Mouse (Mus musculus) CH12.LX (cell line): Measurements from ENCODE around the gene BC053393. TPM values are rescaled to one million over a fixed set of nuclear protein-coding genes. Genes with fewer than 3 reads are reported as not detected.
A peak's percentile ranks its signal among the peaks of the same experiment; 100 is the strongest.

Source experiments
- DNase-seq: peaks from one replicate; pipeline ENCODE4 v3.0.0-alpha.2; 2013; ENCODE audit errors: extremely low read depth
- H3K27ac ChIP-seq: 2 replicates; pipeline ENCODE4 v1.5.1; 2012; ENCODE audit warnings: low read depth, mild to moderate bottlenecking, control low read depth, moderate library complexity; ENCODE audit not compliant: insufficient read depth
- H3K27me3 ChIP-seq: replicated peaks from 2 replicates; pipeline ENCODE3; 2012; ENCODE audit warnings: inconsistent platforms
- H3K36me3 ChIP-seq, 2 experiments: replicated peaks in 1 of 2; 2 replicates each; pipeline versions ENCODE3 to v1.6.1; 2012; ENCODE audit warnings: inconsistent platforms in 1 of 2, low read length in 1 of 2, mild to moderate bottlenecking in 1 of 2, mixed read lengths in 1 of 2, moderate library complexity in 1 of 2; ENCODE audit not compliant: control insufficient read depth in 1 of 2, insufficient read depth in 1 of 2
- H3K4me1 ChIP-seq, 2 experiments: 2 replicates each; pipeline ENCODE4 v1.6.1; 2012; ENCODE audit warnings: inconsistent platforms in 1 of 2, moderate library complexity in 1 of 2; ENCODE audit not compliant: insufficient read depth in 2 of 2, control insufficient read depth in 1 of 2
- H3K4me2 ChIP-seq: 2 replicates; pipeline ENCODE4 v1.6.1; 2012; ENCODE audit warnings: low read depth, mild to moderate bottlenecking, control low read depth; ENCODE audit not compliant: poor library complexity, insufficient read depth, severe bottlenecking
- H3K4me3 ChIP-seq, 3 experiments: fragments of 150-350 bp in 1 of 3; sonication (generic) in 1 of 3; replicated peaks in 1 of 3; 2 replicates each; pipeline versions ENCODE3 to v1.5.1; 2011 to 2012; ENCODE audit warnings: low read depth in 2 of 3, low read length in 2 of 3, mild to moderate bottlenecking in 2 of 3, moderate library complexity in 2 of 3, control low read depth in 1 of 3, improper control_type of control experiment in 1 of 3, inconsistent platforms in 1 of 3, mixed read lengths in 1 of 3; ENCODE audit not compliant: poor library complexity in 1 of 3
- H3K79me2 ChIP-seq: replicated peaks from 2 replicates; pipeline ENCODE4 v1.6.1; 2012; ENCODE audit warnings: mild to moderate bottlenecking, moderate library complexity; ENCODE audit not compliant: control insufficient read depth, poor library complexity, insufficient read depth, severe bottlenecking; ENCODE audit errors: extremely low read depth
- H3K9ac ChIP-seq: 2 replicates; pipeline ENCODE4 v1.6.1; 2012; ENCODE audit warnings: low read depth, mild to moderate bottlenecking, control low read depth, moderate library complexity; ENCODE audit not compliant: insufficient read depth
- H3K9me3 ChIP-seq: replicated peaks from 2 replicates; pipeline ENCODE3; 2012; ENCODE audit warnings: low read length, inconsistent platforms, mixed read lengths
- BHLHE40 ChIP-seq: IDR thresholded peaks from 2 replicates; pipeline ENCODE4 v1.6.1; 2011; ENCODE audit warnings: mild to moderate bottlenecking, low read depth, low read length, improper control_type of control experiment
- CHD2 ChIP-seq: IDR thresholded peaks from 2 replicates; pipeline ENCODE4 v1.6.1; 2011; ENCODE audit warnings: low read length, improper control_type of control experiment
- CTCF ChIP-seq, 2 experiments: IDR thresholded peaks in 1 of 2; conservative IDR thresholded peaks in 1 of 2; 2 replicates each; pipeline ENCODE4 v1.5.1; 2011 to 2012; ENCODE audit warnings: low read depth in 2 of 2, low read length in 2 of 2, improper control_type of control experiment in 1 of 2, inconsistent platforms in 1 of 2, mild to moderate bottlenecking in 1 of 2, moderate library complexity in 1 of 2
- IRF4 ChIP-seq: IDR thresholded peaks from 2 replicates; pipeline ENCODE4 v1.6.1; 2014; ENCODE audit warnings: low read depth, mild to moderate bottlenecking, inconsistent platforms, low read length, improper control_type of control experiment
- JUN ChIP-seq: IDR thresholded peaks from 2 replicates; pipeline ENCODE4 v1.6.1; 2011; ENCODE audit warnings: low read depth, mild to moderate bottlenecking, low read length, improper control_type of control experiment, moderate library complexity; ENCODE audit not compliant: insufficient read depth
- JUND ChIP-seq: conservative IDR thresholded peaks from 2 replicates; pipeline ENCODE4 v1.6.1; 2011; ENCODE audit warnings: low read depth, low read length, improper control_type of control experiment
- NRF1 ChIP-seq: IDR thresholded peaks from 2 replicates; pipeline ENCODE4 v1.6.1; 2014; ENCODE audit warnings: low read depth, mild to moderate bottlenecking, inconsistent platforms, low read length, improper control_type of control experiment, moderate library complexity
- RAD21 ChIP-seq: IDR thresholded peaks from 2 replicates; pipeline ENCODE4 v1.6.1; 2011; ENCODE audit warnings: low read depth, mild to moderate bottlenecking, low read length, improper control_type of control experiment, moderate library complexity
- RCOR1 ChIP-seq: conservative IDR thresholded peaks from 2 replicates; pipeline ENCODE4 v1.6.1; 2012; ENCODE audit warnings: low read depth, mild to moderate bottlenecking, inconsistent platforms, low read length, improper control_type of control experiment
- SMC3 ChIP-seq: IDR thresholded peaks from 2 replicates; pipeline ENCODE4 v1.6.1; 2011; ENCODE audit warnings: low read depth, low read length, improper control_type of control experiment
- TBP ChIP-seq: conservative IDR thresholded peaks from 2 replicates; pipeline ENCODE4 v1.6.1; 2011; ENCODE audit warnings: low read depth, low read length, improper control_type of control experiment
- TCF12 ChIP-seq: IDR thresholded peaks from 2 replicates; pipeline ENCODE4 v1.6.1; 2014; ENCODE audit warnings: low read depth, mild to moderate bottlenecking, inconsistent platforms, low read length, improper control_type of control experiment
- ZC3H11A ChIP-seq: IDR thresholded peaks from 2 replicates; pipeline ENCODE4 v1.6.1; 2012; ENCODE audit warnings: low read depth, mild to moderate bottlenecking, inconsistent platforms, low read length, improper control_type of control experiment
- dilution Hi-C: fragments of 300-500 bp; cut with MboI; formaldehyde crosslinking; loops from 2 replicates; pipeline ENCODE4 v1.14.3; 2020; ENCODE audit warnings: low sequenced_read_pairs; ENCODE audit not compliant: extremely low pct_unique_long_range_greater_than_20kb, extremely low pct_ligation_motif_present
- in situ Hi-C: fragments of 300-500 bp; cut with MboI; formaldehyde crosslinking; loops from 3 replicates; pipeline ENCODE4 v1.14.3; 2019; ENCODE audit warnings: low sequenced_read_pairs, low pct_ligation_motif_present, low pct_unique_long_range_greater_than_20kb, mixed read lengths
- polyA plus RNA-seq: library from polyadenylated mRNA; unstranded; fragments of >175 nt; gene quantifications from 2 replicates; pipeline ENCODE4 v1.2.1, GENCODE M21; 2012; ENCODE audit warnings: low read depth; ENCODE audit not compliant: insufficient read length
- total RNA-seq, 2 experiments: library from RNA; depleted of rRNA; stranded (reverse); fragments of 300-350 nt in 1 of 2; fragments of >200 nt in 1 of 2; gene quantifications; 2 replicates each; pipeline ENCODE4 v1.2.3; 2012 to 2014

The BC053393 gene
- total RNA-seq (2012; rRNA removed), result not detected in 2 replicates
- total RNA-seq (2014; rRNA removed), result not detected in 2 replicates
- polyA plus RNA-seq, result not detected in 2 replicates

DNA sequence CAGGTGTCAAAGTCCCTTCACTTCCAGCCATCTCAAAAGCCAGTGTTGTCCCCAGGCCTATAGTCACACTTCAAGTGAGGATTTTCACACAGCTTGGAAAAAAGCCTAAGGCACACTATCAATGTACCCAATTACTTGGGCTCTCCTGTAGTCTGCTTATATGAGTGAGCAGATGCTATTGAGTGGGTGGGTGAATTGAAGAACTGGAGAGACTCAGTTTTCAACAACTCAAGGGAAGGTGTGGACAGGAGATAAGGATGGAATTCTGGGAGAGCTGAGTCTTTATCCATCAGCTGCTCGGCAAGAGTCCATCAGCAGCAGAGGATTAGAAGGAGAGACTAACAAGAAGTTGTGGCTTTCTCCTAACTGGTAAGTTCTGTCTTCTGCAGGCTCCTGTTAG lies at the start of gene BC053393:
Gene BC053393, plus strand, starts transcription at position 210 of the 400 bp plus-strand sequence.
- dilution Hi-C loops, result no loop called here
- H3K9me3 ChIP-seq, result no peaks in the 10 kb centered on the region
- H3K4me3 ChIP-seq, result no peak within 1 kb of the TSS
- H3K27me3 ChIP-seq, result no peaks in the 10 kb centered on the region
- H3K9ac ChIP-seq, result no peak within 1 kb of the TSS
- no peaks in the 10 kb centered on the region for H3K79me2 ChIP-seq
- no peak for TF ChIP-seq CHD2
- no peak for TF ChIP-seq BHLHE40
- TF ChIP-seq CTCF (conservative IDR thresholded peaks at IDR 0.05 in 1 of 2, IDR thresholded peaks at IDR 0.05 in 1 of 2; ENCODE audit: low read depth in 2 of 2, low read length in 2 of 2), result no peak
- no peak for TF ChIP-seq NRF1
- TF ChIP-seq RCOR1, result no peak
- no peak for TF ChIP-seq JUN
- H3K4me2 ChIP-seq, result no peak within 1 kb of the TSS
- H3K27ac ChIP-seq, result no peak within 1 kb of the TSS
- no peaks in the 10 kb centered on the region for H3K36me3 ChIP-seq
- no peak for DNase-seq
- in situ Hi-C loops, result no loop called here
- peaks cover 0 to 10% of the 10 kb centered on the region in 2 experiments; a peak in 1 of 4 replicates for H3K4me1 ChIP-seq

DNA sequence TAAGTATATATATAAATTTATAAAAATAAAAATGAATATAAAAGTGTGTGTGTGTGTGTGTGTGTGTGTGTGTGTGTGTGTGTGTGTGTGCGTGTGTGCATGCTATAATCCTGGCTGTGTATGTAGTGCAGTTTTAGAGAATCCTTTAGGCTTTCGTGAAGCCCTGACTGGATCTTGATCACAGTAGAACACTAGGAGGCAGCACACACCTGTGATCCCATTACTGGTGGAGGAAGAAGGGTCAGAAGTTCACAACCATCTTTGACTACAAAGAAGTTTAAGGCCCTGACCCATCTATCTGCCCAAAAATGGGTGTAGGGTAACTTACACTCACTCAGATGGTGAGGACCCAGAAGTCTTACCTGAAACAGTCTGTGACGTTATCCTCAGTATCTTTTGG lies 48.6 kb upstream of the BC053393 start:
- Histone ChIP-seq H3K9me3 (no peaks in the 10 kb centered on the region), H3K36me3 (no peaks in the 10 kb centered on the region), H3K27me3 (no peaks in the 10 kb centered on the region)
- no peak for TF ChIP-seq TCF12
- no peak for TF ChIP-seq NRF1
- TF ChIP-seq TBP, result no peak
- peak; percentile 59 for TF ChIP-seq ZC3H11A
- peak; percentile 35 to 97; a peak in 3 of 4 replicates for TF ChIP-seq CTCF (conservative IDR thresholded peaks at IDR 0.05 in 1 of 2, IDR thresholded peaks at IDR 0.05 in 1 of 2; ENCODE audit: low read depth in 2 of 2, low read length in 2 of 2)
- peak; percentile 94 for TF ChIP-seq SMC3
- TF ChIP-seq RAD21, result peak; percentile 97
- TF ChIP-seq JUND, result 0 out of 2 replicates have a peak, but pooled peaks have one; percentile 11
- TF ChIP-seq IRF4, result peak; percentile 27; the same call in 1 of the 2 replicates
- TF ChIP-seq, all 38 proteins: peak for 6
- peak; percentile 68 for DNase-seq
- in situ Hi-C loops (loop anchor here (10.0 kb wide), 1 partner anchor 212 kb away; the partner anchor contains the start of gene Havcr1), dilution Hi-C loops (no loop called here)
- Histone ChIP-seq H3K79me2 (no peaks in the 10 kb centered on the region), H3K27ac (no peak overlapping the region), H3K9ac (no peak overlapping the region), H3K4me3 (no peak overlapping the region), H3K4me1 (peaks cover 0 to 4% of the 10 kb centered on the region in 2 experiments; a peak in 1 of 4 replicates), H3K4me2 (no peak overlapping the region)
